Mouse (Mus musculus) embryo, embryonic 10.5 days (tissue): Measurements from ENCODE around the gene Pgf.

Experiments used
- DNase-seq: peaks from one replicate; pipeline ENCODE4 v3.0.0-alpha.2; 2015; ENCODE audit warnings: low spot score

The Pgf gene

DNA sequence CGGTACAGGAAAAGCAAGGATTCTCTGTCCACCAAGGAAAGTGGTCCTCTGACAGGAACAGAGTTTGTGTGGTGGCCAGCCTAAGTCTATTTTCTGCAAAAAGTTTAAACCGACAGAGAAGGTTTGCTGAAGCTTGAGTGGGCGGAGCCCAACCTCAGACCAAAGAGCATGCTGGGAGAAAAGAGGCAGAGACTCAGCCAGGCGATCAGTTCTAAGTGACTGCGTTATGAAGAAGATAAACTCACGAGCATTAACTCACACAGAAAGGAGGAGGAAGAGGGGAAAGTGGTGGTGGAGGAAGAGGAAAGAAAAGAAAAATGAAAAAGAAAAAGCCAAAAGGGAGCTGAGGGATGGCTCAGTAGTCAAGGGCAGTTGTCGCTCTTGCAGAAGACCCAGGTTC, 12.7 kb upstream of the Pgf start:
- no peak for DNase-seq

DNA sequence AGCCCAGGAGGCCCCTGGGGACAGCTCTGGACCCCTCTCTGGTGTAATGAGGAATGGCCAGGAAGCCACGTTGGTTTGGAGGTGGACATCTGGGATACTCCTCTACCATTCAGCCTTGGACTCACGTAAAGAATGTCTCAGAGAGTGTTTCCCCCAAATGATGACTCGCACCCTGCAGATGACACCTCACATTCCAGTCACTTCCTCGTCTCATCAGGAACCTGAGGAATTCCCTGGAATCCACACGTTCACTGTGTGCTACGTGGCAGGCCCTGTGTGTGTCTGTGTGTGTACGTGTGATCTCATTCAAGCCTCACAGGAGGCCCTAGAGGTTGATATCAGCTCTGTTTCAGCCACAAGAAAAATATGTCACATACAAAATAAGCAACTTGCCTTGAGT, 8.8 kb upstream of the Pgf start:
- no peak for DNase-seq

DNA sequence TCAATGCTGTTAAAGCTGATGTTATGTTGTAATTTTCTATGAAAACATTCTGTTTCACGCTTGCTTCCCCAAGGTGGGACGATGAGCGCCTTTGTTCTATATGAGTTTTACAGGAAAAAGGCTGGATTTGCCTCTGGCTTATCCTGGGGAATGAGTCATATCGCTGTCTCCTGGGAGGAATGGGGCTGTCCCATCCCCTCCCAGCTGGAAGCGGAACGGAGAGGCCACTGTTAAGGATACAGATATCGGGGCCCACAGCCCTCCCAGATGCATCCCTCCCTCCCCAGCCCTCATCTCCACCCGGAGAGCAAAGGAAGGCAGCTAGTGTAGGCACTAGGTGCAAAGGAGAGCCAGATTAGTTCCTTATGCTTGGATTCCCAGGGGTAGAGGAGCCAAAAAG, 8.2 kb upstream of the Pgf start:
- DNase-seq = no peak

DNA sequence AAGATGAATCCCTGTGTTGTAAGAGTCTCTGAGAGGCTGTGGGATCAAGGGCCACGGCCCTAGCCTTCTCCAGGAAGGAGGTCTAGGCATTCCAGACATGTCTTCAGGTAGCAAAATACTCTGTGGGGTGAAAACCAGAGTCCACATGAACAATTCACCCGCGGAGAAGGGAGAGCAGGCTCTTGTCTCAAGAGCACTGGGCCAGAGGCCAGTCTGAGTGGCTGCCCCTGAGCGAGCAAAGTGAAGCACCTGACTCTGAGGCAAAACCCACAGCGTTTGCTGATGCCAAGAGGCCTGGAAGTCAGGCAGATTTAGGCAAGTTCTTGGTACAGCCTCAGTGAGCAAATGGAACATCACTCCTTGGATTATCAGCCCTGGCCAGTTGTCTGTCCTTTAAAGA, 6.5 kb upstream of the Pgf start:
- DNase-seq = no peak

DNA sequence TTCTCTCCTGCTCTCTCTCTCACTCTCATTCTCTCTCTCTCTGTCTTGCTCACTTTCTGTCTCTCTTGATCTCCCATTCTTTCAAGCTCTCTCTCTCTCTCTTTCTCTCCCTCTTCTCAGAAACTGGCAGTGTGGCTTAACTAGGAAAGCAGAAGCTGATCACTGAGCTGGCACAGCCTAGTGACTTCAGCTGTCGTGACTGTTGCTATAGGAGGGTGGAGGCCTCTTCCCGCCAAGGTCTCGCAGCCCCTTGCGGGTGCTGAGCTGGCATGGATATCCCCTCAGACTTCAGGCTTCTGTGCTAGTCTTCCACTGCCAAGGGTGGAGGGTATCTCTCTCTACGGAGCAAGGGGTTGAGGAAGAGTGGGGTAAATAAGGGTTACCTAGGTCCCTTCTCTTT, 5.3 kb upstream of the Pgf start:
- DNase-seq = no peak

DNA sequence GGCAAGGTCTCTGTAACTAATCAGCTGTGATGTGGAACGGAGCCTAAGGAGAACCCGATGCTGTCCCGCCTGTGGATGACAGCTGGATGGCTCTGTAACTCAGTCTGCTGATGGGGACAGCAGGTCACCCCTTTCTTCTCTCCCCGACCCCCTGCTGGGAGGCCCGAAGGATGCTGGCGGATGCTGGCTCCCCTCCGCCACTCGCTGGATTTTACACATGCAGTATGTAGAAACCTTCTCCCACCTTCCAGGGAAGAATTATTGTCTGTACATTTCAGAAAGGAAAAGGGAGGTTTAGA, 4.7 kb upstream of the Pgf start:
- peak; percentile 45 for DNase-seq

DNA sequence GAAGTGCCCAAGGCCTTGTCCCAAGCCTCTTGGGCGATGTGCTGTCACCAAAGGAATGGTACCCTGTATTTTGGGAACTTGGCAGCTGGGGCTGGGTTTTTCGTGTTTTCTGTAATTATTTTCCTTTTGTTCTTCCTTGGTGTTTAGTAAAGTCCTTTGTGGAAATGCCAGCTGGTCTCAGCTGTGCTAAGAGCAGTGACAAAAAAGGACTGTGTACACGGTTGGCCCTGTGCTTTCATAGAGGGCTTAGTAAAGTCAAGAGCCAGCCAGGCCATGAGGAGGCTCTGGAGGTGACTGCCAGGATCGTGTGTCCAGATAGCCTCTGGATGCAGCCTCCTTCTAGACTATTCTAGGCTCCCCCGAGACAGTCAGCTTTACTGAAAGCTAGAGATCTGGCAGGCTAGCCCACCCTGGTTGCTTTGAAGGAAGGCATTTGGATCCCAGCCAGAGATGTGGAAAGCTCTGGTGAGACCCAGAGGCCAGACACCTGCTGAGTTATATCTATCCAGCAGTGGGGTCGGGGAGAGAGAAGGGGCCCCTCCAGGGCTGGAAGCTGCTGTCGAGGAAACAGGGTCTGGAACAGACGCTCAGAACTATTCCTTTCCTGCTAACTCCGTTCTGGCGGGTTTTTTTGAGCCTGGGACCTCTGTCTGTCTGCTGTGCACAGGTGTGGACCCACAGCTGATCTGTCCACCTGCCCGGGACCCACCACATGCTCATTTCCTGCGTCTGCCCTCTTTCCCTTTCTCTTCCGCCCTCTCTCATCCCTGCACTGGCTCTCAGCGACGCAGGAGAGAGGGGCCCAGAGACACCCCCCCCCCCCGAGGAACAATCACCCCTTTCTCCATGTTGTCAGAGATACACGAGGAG, 4.1 kb upstream of the Pgf start:
- DNase-seq = no peak

DNA sequence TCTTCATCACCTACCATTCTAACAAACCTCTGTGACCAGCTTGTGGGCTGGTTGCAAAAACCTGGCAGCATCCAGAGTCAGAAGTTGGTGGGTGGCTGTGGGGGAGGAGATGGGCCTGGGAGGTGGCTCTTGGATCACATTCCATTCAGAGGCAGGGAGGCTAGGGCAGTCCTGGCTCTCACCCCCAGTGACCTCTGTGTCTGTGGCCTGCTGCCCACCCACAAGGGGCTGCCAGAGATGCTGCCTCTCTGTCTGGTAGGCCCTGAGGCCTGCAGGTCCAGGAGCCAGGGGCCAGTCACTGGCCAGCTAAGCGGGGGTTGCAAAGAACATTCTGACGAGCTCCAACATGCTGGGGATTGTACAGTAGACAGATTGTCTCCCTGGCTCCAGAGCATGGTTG, 704 bp upstream of the Pgf start:
- no peak for DNase-seq

DNA sequence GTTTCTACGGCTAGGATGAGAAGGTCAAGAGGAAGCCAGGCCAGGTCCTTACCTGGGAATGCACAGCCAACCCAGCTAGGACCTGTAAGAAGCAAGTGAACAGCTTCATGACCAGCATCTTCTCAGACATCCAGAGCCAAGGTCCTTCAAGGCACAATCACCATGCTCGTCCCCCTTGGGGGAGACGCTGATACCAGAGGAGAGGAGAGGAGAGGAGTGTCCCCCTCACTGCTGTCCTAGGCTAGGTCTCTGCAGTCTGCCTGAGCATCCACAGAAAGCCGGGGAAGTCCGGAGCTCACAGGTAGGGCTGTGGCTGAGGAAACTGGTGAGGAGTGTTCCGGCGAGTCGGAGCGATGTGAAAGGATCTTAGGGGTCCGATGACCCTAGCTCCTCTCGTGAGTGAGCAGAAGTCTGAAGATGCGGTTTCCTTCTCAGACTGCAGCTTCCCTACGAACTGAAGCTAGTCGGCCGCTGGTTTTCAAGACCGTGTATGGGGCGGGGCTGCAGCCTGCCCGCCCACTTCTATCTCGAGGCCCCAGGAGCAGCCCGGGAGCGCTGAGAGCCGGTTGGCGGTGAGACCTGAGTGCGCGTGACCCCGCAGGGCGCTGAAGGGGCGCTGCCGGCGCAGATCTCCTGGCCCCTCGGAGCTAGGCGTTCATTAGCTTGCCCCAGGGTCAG, 605 bp downstream of the Pgf start:
- peak; percentile 77 for DNase-seq

DNA sequence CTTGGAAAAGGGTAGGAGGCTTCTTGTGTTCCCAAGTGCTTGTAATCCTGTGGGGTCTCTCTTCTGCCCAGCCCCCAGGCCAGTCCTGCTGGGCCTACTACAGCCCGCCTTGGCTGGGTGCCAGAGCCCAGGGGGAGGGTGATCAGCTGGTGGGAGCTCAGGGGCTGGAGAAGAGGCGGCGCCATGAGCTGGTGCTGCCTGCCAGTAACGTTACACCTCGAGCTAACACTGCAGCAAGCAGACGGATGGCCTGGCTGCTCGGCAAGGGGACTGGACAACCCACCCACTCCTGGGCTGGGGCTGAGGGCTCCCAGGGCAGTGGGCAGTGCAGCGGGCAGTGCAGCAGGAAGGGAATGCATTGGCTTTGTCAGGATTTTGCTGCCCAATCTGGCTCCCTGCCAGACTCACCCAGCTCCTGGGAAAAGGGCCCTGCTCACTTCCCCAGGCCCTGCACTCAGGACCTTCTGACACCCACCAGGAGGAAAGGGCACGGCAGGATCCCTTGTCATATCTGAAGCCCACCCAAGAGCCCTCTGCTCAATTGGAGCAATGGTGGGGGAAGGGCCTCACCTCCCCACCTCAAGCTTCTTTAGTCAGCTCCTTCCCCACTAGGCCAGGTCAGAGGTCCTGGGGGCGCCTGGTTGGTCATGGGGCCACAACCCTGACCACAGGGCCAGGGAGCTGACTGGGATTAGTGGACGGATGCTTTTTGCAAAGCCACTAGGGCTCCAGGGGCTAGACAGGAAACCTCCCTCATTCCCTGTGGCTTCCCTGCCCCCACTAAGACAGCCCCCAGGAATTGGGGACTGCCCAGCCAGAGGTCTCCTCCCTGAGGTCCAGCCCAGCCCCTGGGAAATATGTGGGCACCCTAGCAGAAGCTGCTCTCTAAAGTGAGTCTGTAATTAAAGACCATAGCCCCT, 1.4 kb downstream of the Pgf start:
- peak; percentile 68 for DNase-seq

DNA sequence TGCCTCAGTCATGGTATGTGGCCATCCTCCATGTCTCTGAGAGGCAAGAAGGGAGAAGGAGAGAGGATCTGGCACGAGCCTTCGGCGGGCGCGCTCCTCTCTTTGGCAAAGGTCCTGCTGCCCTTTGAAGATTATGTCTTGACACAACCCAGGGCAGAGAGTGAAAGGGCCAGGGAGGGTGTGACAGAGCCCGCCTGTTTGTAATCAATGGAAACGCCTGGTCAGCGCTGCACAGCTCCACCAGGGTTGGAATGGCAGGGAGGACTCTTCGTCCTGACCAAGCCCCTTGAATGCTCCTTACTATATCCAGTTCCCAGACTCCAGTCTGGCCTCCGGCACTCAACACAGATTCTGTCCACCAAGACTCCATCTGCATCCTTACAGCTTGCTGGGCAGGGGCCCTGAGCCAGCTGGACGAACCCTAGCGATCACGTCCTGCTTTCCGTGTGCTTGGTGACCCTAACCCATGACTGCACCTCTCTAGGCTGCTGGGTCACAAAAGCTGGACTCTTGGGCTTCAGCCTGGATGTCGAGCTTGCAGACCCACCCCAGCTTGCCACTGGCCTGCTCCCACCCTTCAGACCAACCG, 2.4 kb downstream of the Pgf start:
- peak; percentile 29 for DNase-seq

DNA sequence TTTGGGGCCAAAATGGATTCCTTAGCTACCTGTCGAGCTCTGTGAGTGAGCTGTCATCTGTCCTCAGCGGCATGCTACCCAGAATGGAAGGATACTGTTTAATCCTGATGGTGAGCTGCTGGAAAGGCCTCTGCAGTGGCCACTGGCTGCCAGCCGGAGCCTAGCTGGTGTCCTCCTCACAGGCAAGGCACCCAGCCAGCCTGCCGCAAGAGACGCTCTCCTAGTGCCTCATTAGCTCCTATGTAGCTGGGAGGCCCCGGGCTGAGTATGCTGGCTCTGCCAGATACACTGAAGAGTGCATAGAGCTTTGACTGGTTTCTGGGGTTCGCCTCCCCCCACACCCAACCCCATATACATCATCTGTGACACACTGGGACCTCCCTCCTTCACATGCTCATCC, 3.6 kb downstream of the Pgf start:
- no peak for DNase-seq

DNA sequence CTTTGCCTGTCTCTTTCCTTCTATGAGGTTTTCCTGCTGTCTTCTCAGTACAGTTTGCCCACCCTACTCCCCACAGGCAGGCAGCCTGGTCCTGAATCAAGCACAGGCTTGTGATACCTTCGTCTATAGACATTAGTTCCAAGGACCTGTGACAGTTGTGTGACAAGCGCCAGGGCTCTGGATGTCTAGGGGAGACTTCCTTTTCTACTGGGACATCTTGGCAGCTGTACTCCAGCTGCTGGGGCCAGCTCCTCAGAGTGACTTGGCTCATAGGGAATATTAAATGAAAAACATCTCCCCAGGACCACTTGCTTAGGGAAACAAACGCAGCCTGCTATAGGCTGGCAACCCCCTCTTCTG, 6.7 kb downstream of the Pgf start:
- no peak for DNase-seq

DNA sequence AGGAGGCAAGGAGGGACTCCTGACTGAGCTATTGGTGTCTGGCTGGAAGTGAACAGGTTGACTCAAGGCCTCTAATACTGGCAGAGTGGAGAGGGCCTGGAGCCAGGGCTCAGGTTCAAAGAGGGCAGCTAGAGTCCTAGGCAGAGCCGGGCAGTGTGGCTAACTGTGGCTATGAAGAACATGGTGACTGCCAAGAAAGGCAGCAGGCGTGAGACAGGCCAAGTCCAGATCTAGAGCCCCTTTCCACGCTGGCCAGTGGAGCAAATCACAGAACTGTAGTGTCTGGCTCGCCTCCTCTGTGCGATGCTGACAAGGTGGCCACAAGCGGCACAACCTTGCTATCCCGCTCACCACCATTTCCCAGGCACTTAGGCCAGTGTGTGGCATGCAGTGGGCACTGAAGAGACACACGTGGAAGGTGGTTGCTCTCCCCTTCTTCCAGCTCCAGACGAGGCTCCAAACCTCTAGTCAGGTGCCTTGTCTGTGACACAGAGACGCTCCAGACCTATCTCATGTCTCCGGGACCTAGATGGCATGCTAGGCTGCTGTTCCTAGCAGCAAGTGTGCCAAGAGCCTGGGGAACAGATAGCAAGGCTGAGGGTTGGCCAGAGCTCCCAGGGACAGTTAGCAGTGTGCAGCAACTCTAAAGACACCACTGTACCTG, 7.2 kb downstream of the Pgf start:
- no peak for DNase-seq

DNA sequence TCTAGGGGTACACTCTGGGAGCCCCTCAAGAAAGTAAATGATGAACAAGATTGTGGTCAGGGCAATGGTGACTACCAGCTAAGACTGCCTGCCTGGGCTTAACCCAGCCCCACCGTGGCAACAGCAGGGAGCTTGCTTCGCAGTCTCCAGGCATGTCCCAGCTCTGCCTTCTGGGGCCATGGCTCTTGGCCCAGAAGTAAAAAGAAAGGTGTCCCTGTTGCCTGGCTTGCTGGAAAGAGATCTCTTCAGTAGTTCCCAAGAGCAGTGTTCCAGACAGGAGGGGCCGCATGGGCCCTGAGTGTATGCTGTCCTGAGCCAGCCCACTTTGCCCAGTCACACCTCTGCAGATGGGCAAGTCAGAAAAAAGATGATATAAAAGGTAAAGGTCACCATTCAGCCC, 7.7 kb downstream of the Pgf start:
- no peak for DNase-seq

DNA sequence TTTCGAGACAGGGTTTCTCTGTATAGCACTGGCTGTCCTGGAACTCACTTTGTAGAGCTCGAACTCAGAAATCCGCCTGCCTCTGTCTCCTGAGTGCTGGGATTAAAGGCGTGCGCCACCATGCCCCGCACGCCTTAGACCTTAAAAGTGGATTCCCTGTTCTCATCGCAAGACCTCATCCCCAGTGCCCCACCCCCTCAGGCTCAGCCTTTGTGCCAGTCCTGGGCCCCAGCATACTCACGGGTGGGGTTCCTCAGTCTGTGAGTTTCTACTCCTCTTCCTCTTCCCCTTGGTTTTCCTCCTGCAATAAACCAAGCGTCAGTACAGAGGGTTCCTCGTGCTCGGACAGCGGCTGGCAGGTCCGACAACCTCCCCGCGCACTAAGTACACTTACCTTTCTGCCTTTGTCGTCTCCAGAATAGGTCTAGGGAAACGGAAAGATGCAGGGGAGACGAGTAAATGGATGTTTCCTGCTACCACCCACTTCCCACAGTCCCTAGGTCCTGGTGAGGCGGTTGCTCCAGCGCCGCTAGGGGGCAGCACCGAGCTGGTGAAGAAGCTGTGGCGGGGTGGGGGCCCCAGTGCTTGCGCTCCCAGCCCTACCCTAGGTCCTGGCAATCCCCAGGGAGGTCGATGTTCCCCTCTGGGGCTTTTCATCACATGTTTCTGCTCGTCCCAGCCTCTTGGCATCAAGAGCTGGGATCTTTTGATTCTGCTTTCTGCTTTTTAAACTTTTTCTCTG, 8.3 kb downstream of the Pgf start:
- peak; percentile 86 for DNase-seq

DNA sequence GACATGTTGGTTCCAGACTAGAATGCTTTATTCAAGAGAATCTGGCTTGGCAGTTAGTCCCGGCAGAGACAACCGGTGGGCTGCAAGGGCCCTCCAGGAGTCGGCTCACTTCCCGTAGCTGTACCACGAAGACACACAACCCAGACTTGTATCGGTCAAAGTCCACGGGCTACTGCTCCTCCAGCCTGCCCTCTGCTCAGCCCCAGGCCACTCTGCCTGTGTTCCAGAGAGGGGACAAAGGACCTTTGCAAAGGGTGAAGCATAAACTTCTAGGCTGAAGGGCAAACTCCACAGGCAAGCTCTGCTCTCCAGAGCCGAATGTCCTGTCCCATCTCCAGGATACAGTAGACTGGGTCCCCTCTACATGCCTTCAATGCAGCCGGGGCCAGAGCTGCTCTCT, 11.0 kb downstream of the Pgf start:
- DNase-seq = no peak

DNA sequence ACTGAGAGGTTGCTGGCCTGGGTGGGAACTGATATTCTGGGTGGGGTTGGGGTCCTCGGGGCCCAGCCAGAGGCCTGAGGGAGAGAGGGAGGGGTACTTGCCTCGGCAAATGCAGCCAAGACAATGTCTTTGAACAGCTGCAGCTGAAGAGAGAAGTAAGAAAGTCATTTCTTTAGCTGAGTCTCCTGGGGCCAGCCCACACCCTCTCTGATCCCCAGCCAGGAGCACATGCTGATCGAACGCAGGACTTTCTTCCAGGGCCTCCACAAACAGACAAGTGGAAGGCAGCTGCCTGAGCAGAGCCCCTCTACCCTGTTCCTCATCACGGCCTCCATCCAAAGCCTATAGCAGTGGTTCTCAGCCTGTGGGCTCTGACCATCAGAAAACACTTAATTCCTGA, 12.6 kb downstream of the Pgf start:
- no peak for DNase-seq

DNA sequence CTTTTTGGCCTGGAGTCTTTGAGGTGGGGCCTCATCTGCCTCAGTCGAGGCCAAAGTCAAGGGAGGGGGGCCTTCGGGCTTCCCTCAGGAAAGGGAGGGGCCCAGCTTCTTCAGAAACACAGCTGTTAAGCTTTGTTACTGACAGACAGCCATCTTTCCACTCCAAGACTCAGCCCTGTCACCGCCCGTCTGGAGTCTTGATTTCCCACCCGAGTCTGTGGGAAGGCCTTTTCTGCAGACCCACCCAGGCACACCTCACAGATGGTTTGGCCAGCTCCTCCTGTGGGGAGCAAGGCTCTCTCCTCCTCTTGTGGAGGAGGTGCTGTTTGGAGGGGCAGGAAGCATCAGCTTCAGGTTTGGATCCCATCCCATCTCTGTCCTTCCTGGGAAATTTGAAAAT, 18.0 kb downstream of the Pgf start:
- no peak for DNase-seq

DNA sequence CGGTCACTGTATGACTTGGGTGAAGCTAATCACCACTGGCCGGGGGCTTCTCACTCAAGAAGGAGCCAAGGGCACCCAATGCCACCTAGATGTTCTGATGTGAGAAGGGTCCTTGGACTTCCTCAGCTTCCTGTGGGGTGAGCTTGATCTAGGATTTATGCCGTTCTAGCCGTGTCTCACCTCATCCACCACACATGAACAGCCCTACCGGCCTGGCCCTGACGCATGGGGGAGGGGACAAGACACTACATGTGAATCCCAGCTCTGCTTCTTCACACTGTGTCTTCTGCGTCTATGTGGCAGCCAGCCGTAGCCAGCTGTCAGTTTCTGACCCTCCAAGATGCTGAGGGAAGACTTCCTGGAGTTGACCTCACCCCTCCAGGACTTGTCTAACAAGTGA, 18.8 kb downstream of the Pgf start:
- no peak for DNase-seq

DNA sequence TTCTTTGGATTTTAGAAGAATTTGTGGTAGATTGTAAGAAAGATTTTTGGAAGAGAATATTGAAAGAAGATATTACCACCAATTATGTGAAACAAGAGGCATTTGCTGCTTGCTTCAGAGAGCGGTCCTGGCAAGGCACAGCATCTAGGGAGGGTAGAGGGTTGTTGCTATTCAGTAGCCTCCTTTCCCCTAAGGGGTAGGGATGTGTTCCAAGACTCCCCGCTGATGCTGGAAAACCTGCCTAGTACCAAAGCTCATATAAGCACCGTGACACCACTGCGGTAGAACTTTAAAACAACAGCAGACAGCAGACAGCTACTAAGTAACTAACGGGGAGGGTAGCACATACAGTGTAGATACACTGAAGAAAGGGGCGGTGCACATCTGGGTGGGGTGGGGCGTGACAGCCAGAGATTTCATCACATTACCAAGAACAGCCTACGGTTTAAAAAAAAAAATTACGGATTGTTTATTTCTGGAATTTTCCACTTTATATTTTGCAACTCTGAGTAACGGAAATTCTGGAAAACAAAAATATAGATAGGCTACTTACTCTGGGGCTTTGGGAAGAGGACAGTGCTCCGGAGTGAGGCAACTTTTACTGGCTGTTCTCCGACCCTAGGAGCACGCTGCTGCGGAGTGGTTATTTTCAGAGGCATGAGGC, 19.7 kb downstream of the Pgf start:
- DNase-seq = no peak
